Comparison of ENCODE assay signal across 19 mouse cellular contexts in the genomic region with DNA sequence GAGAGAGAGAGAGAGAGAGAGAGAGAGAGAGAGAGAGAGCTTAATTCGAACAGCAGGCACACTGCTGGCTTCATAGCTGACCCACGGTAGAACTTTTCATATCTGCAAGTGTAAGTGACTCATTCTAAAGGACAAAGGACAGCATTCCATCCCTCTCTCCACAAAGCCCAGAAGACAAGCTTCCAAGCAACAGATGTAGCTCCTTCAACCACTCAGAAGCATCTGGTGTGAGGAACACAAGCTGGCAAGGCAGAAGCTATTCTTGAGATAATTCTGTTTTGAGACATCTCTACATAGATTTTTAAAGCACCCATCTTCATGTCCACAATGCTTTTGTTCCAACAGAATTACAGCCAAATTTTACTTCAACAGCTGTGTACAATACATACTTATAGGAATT.
DNase-seq lines count a peak whose midpoint lies in the region; ATAC-seq and TF ChIP-seq lines count a peak whose summit lies in the region.
"Had no signal": no experiment of that assay in that cellular context is flagged by ENCODE, and none has a peak within 500 bp of the region (broad histone marks: within the 10 kb centered on the region; RNA-seq: fewer than 3 reads in every experiment).

No protein-coding gene starts in this region.

- no peak for TF ChIP-seq CTCF in layer of hippocampus, adult 2 months (conservative IDR thresholded peaks at IDR 0.05)

- ATAC-seq in forebrain, embryonic 12.5 days (ENCODE audit: low FRiP score): no peak
- no peak for ATAC-seq in midbrain, embryonic 14.5 days (ENCODE audit: low FRiP score, low TSS enrichment)
- ATAC-seq: forebrain, embryonic 16.5 days; intestine, postnatal 0 days had no signal

- 84% methylated on average over 2 of the region's 2 CpGs for WGBS in forebrain, embryonic 12.5 days
- WGBS in midbrain, embryonic 14.5 days: 85% methylated on average over 2 of the region's 2 CpGs

- no peaks in the 10 kb centered on the region for H3K9me3 ChIP-seq in forebrain, embryonic 12.5 days
- no peaks in the 10 kb centered on the region for H3K9me3 ChIP-seq in midbrain, embryonic 14.5 days (ENCODE audit: control insufficient read depth, low read length)
- H3K9me3 ChIP-seq: heart, embryonic 10.5 days; limb, embryonic 15.5 days; midbrain, embryonic 10.5 days; neural tube, embryonic 13.5 days had no signal

- H3K4me1 ChIP-seq in forebrain, embryonic 12.5 days: no peaks in the 10 kb centered on the region
- H3K4me1 ChIP-seq in midbrain, embryonic 14.5 days (ENCODE audit: control insufficient read depth, insufficient read depth, low read length): no peaks in the 10 kb centered on the region
- H3K4me1 ChIP-seq: heart, embryonic 10.5 days; limb, embryonic 15.5 days; midbrain, embryonic 10.5 days; neural tube, embryonic 13.5 days had no signal

- H3K9ac ChIP-seq in forebrain, embryonic 12.5 days: no peak overlapping the region
- H3K9ac ChIP-seq in midbrain, embryonic 14.5 days (replicated peaks; ENCODE audit: low read length): no peak overlapping the region
- H3K9ac ChIP-seq: hindbrain, embryonic 14.5 days; limb, embryonic 15.5 days; neural tube, embryonic 13.5 days had no signal

- H3K36me3 ChIP-seq in forebrain, embryonic 12.5 days (replicated peaks): no peaks in the 10 kb centered on the region
- no peaks in the 10 kb centered on the region for H3K36me3 ChIP-seq in midbrain, embryonic 14.5 days (ENCODE audit: control insufficient read depth, insufficient read depth, low read length)
- H3K36me3 ChIP-seq: heart, embryonic 10.5 days; limb, embryonic 15.5 days; midbrain, embryonic 10.5 days; neural tube, embryonic 13.5 days had no signal

- no peaks in the 10 kb centered on the region for H3K27me3 ChIP-seq in forebrain, embryonic 12.5 days
- no peaks in the 10 kb centered on the region for H3K27me3 ChIP-seq in midbrain, embryonic 14.5 days (ENCODE audit: control insufficient read depth, insufficient read depth, low read length)
- H3K27me3 ChIP-seq: limb, embryonic 15.5 days; neural tube, embryonic 13.5 days had no signal

- H3K4me2 ChIP-seq in forebrain, embryonic 12.5 days: no peak overlapping the region
- H3K4me2 ChIP-seq in midbrain, embryonic 14.5 days (ENCODE audit: low read length): no peak overlapping the region
- H3K4me2 ChIP-seq: hindbrain, embryonic 14.5 days; limb, embryonic 15.5 days; neural tube, embryonic 13.5 days had no signal

- peak; percentile 50 for DNase-seq in right cerebral cortex, adult 18-20 months
- DNase-seq in right cerebral cortex, postnatal 4 days: no peak
- peak; percentile 35 to 50 for DNase-seq in layer of hippocampus, adult 2 months (ENCODE audit: low spot score in 2 of 2)
- DNase-seq in left cerebral cortex, adult 9 months (ENCODE audit: low spot score in 2 of 2): peak; percentile 14 to 63
- no peak for DNase-seq in cerebellum, postnatal 4 days (ENCODE audit: low spot score in 2 of 2)
- DNase-seq in midbrain, embryonic 14.5 days: no peak
- DNase-seq: cerebellum, postnatal 25 days; gastrocnemius, postnatal 14 days had no signal

- no peak overlapping the region for H3K4me3 ChIP-seq in layer of hippocampus, adult 2 months
- no peak overlapping the region for H3K4me3 ChIP-seq in forebrain, embryonic 12.5 days (replicated peaks)
- no peak overlapping the region for H3K4me3 ChIP-seq in midbrain, embryonic 14.5 days (replicated peaks; ENCODE audit: low read depth, low read length)
- H3K4me3 ChIP-seq: erythroblast, embryonic 14.5 days; heart, embryonic 10.5 days; left cerebral cortex, adult 2 months; limb, embryonic 15.5 days; midbrain, embryonic 10.5 days; neural tube, embryonic 13.5 days had no signal

- peak overlapping the region; percentile 51; the same call in 1 of the 2 replicates for H3K27ac ChIP-seq in layer of hippocampus, adult 2 months
- H3K27ac ChIP-seq in forebrain, embryonic 12.5 days: no peak overlapping the region
- H3K27ac ChIP-seq in midbrain, embryonic 14.5 days (replicated peaks; ENCODE audit: low read depth, low read length): no peak overlapping the region
- H3K27ac ChIP-seq: heart, embryonic 10.5 days; hindbrain, embryonic 14.5 days; kidney, postnatal 0 days; left cerebral cortex, adult 2 months; limb, embryonic 15.5 days; midbrain, embryonic 10.5 days; neural tube, embryonic 13.5 days had no signal

Comparison
In these comparisons a context has a peak if more than half of its experiments do, and no peak if none do; other contexts are left out.
1. DNase-seq: peak in right cerebral cortex, adult 18-20 months (single experiment), layer of hippocampus, adult 2 months (2 of 2) and left cerebral cortex, adult 9 months (2 of 2); none in right cerebral cortex, postnatal 4 days (single experiment), cerebellum, postnatal 4 days (0 of 2) and midbrain, embryonic 14.5 days (single experiment).